Mouse (Mus musculus) CH12.LX (cell line): ENCODE measurements around the gene Depdc1b.

Source experiments
- CHD1 ChIP-seq: IDR thresholded peaks from 2 replicates; pipeline ENCODE4 v1.6.1; 2012; ENCODE audit warnings: low read depth, low read length, improper control_type of control experiment, inconsistent platforms
- CTCF ChIP-seq, 2 experiments: IDR thresholded peaks in 1 of 2; conservative IDR thresholded peaks in 1 of 2; 2 replicates each; pipeline ENCODE4 v1.5.1; 2011 to 2012; ENCODE audit warnings: low read depth in 2 of 2, low read length in 2 of 2, improper control_type of control experiment in 1 of 2, inconsistent platforms in 1 of 2, mild to moderate bottlenecking in 1 of 2, moderate library complexity in 1 of 2
- ELF1 ChIP-seq: IDR thresholded peaks from 2 replicates; pipeline ENCODE4 v1.6.1; 2014; ENCODE audit warnings: low read depth, mild to moderate bottlenecking, inconsistent platforms, low read length, improper control_type of control experiment
- EP300 ChIP-seq: IDR thresholded peaks from 2 replicates; pipeline ENCODE4 v1.6.1; 2011; ENCODE audit warnings: low read length, improper control_type of control experiment
- HCFC1 ChIP-seq: IDR thresholded peaks from 2 replicates; pipeline ENCODE4 v1.6.1; 2012; ENCODE audit warnings: low read depth, mild to moderate bottlenecking, inconsistent platforms, low read length, improper control_type of control experiment
- MAX ChIP-seq: IDR thresholded peaks from 2 replicates; pipeline ENCODE4 v1.6.1; 2011; ENCODE audit warnings: low read length, improper control_type of control experiment
- MAZ ChIP-seq: IDR thresholded peaks from 2 replicates; pipeline ENCODE4 v1.6.1; 2012; ENCODE audit warnings: low read depth, mild to moderate bottlenecking, inconsistent platforms, low read length, improper control_type of control experiment, moderate library complexity
- NRF1 ChIP-seq: IDR thresholded peaks from 2 replicates; pipeline ENCODE4 v1.6.1; 2014; ENCODE audit warnings: low read depth, mild to moderate bottlenecking, inconsistent platforms, low read length, improper control_type of control experiment, moderate library complexity
- POLR2A ChIP-seq: IDR thresholded peaks from 2 replicates; pipeline ENCODE4 v1.6.1; 2011; ENCODE audit warnings: low read depth, mild to moderate bottlenecking, improper control_type of control experiment, low read length
- RAD21 ChIP-seq: IDR thresholded peaks from 2 replicates; pipeline ENCODE4 v1.6.1; 2011; ENCODE audit warnings: low read depth, mild to moderate bottlenecking, low read length, improper control_type of control experiment, moderate library complexity
- RCOR1 ChIP-seq: conservative IDR thresholded peaks from 2 replicates; pipeline ENCODE4 v1.6.1; 2012; ENCODE audit warnings: low read depth, mild to moderate bottlenecking, inconsistent platforms, low read length, improper control_type of control experiment
- SIN3A ChIP-seq: IDR thresholded peaks from 2 replicates; pipeline ENCODE4 v1.6.1; 2012; ENCODE audit warnings: low read length, improper control_type of control experiment, inconsistent platforms
- SMC3 ChIP-seq: IDR thresholded peaks from 2 replicates; pipeline ENCODE4 v1.6.1; 2011; ENCODE audit warnings: low read depth, low read length, improper control_type of control experiment
- ZC3H11A ChIP-seq: IDR thresholded peaks from 2 replicates; pipeline ENCODE4 v1.6.1; 2012; ENCODE audit warnings: low read depth, mild to moderate bottlenecking, inconsistent platforms, low read length, improper control_type of control experiment

DNA sequence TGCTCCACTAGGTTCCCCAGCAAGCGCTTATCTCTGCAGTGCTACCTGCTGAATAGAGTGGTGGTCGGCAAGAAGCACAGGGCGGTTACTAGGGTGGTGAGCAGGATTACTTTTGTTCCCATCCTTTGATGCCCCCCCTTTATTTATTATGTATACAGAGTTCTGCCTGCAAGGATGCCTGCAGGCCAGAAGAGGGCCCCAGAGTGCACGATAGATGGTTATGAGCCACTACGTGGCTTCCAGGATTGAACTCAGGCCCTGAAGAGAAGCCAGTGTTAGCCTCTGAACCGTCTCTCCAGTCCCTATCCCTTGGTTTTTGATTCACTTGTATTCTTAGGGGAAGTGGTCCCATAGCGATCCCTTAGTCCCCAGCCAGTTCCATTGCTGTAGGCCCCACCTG is 25.5 kb downstream of the Depdc1b start:
- peak in 1 of 2 experiments; percentile 59; a peak in 2 of 4 replicates for TF ChIP-seq CTCF (conservative IDR thresholded peaks at IDR 0.05 in 1 of 2, IDR thresholded peaks at IDR 0.05 in 1 of 2; ENCODE audit: low read depth in 2 of 2, low read length in 2 of 2)
- no peak for TF ChIP-seq ZC3H11A
- TF ChIP-seq POLR2A, result no peak
- no peak for TF ChIP-seq CHD1
- TF ChIP-seq RCOR1, result no peak
- TF ChIP-seq MAX, result no peak
- peak; percentile 41 for TF ChIP-seq SMC3
- TF ChIP-seq SIN3A, result no peak
- no peak for TF ChIP-seq EP300
- no peak for TF ChIP-seq MAZ
- TF ChIP-seq HCFC1, result no peak
- TF ChIP-seq NRF1, result no peak
- no peak for TF ChIP-seq ELF1
- peak; percentile 14 for TF ChIP-seq RAD21
